ENCODE assay signal across 10 mouse cellular contexts in the genomic region with DNA sequence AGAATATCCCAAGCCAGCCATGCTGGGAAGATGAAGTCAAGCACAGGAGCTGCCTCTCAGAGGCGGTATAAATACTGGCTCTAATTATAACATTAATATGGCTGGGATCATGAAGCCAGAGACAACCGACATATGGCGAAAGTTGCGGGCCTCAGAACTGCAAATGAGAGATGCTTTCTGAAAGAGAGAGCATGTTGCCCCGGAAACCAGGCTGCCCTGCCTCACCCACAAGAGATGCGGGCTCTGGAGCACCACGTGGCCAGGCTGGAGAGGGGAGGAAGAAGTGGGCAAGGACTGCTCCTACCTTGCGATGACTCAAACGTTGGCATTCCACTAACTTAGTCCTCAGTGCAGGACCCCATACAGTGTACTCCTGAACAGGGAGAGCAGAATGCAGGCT.
DNase-seq lines count a peak whose midpoint lies in the region; ATAC-seq lines count a peak whose summit lies in the region.
"Had no signal": no experiment of that assay in that cellular context is flagged by ENCODE, and none has a peak within 500 bp of the region (broad histone marks: within the 10 kb centered on the region; RNA-seq: fewer than 3 reads in every experiment).

No protein-coding gene starts in this region.

- peak; percentile 46 for DNase-seq in brain, embryonic 18.5 days (ENCODE audit: low read depth, low spot score)
- peak; percentile 19 to 28 for DNase-seq in layer of hippocampus, postnatal 14 days (ENCODE audit: low spot score in 2 of 2)
- no peak for DNase-seq in lung, postnatal 14 days
- no peak for DNase-seq in spleen, postnatal 4 days (ENCODE audit: low spot score in 2 of 2)
- no peak for DNase-seq in testis, postnatal 10 days (ENCODE audit: low spot score)

- no peak overlapping the region for H3K27ac ChIP-seq in neural tube, embryonic 15.5 days (replicated peaks)
- H3K27ac ChIP-seq: kidney, postnatal 0 days; limb, embryonic 15.5 days; macrophage had no signal

- no peaks in the 10 kb centered on the region for H3K36me3 ChIP-seq in neural tube, embryonic 15.5 days
- H3K36me3 ChIP-seq: limb, embryonic 15.5 days had no signal

- WGBS in neural tube, embryonic 15.5 days = 39% methylated on average over 9 of the region's 9 CpGs

- H3K9me3 ChIP-seq in neural tube, embryonic 15.5 days (replicated peaks) = no peaks in the 10 kb centered on the region
- H3K9me3 ChIP-seq: limb, embryonic 15.5 days had no signal

- peak; percentile 52; the same call in 1 of the 2 replicates for ATAC-seq in frontal cortex, adult (ENCODE audit: low TSS enrichment)
- ATAC-seq in neural tube, embryonic 15.5 days (ENCODE audit: low FRiP score) = peak; percentile 45

- H3K4me2 ChIP-seq in neural tube, embryonic 15.5 days = no peak overlapping the region
- H3K4me2 ChIP-seq: limb, embryonic 15.5 days had no signal

- no peak overlapping the region for H3K4me3 ChIP-seq in neural tube, embryonic 15.5 days (replicated peaks)
- H3K4me3 ChIP-seq: limb, embryonic 15.5 days had no signal

- H3K27me3 ChIP-seq in neural tube, embryonic 15.5 days (replicated peaks) = no peaks in the 10 kb centered on the region
- H3K27me3 ChIP-seq: limb, embryonic 15.5 days had no signal

- H3K4me1 ChIP-seq in neural tube, embryonic 15.5 days = peaks cover 13% of the 10 kb centered on the region
- H3K4me1 ChIP-seq: limb, embryonic 15.5 days had no signal

- no peak overlapping the region for H3K9ac ChIP-seq in neural tube, embryonic 15.5 days (replicated peaks)
- H3K9ac ChIP-seq: limb, embryonic 15.5 days had no signal

Comparison
In these comparisons a context has a peak if more than half of its experiments do, and no peak if none do; other contexts are left out.
1. DNase-seq: peak in brain, embryonic 18.5 days (single experiment) and layer of hippocampus, postnatal 14 days (2 of 2); none in lung, postnatal 14 days (single experiment), spleen, postnatal 4 days (0 of 2) and testis, postnatal 10 days (single experiment).